Mouse (Mus musculus) cortical plate, adult 2 months (tissue): ENCODE data around the gene Ctrb1. TPM values are rescaled to one million over a fixed set of nuclear protein-coding genes. Genes with fewer than 3 reads are reported as not detected.

ENCODE experiments used
- H3K27ac ChIP-seq: fragments of 200-500 bp; 2 replicates; pipeline ENCODE4 v1.5.1; 2012; ENCODE audit warnings: low read length, control low read depth, inconsistent platforms; ENCODE audit not compliant: insufficient read depth
- H3K4me1 ChIP-seq: fragments of 200-500 bp; 2 replicates; pipeline ENCODE4 v1.6.1; 2011; ENCODE audit warnings: low read length; ENCODE audit not compliant: control insufficient read depth, insufficient read depth
- H3K4me3 ChIP-seq: fragments of 200-500 bp; 2 replicates; pipeline ENCODE4 v1.5.1; 2011; ENCODE audit warnings: mild to moderate bottlenecking, low read length, control low read depth; ENCODE audit not compliant: insufficient read depth
- CTCF ChIP-seq: fragments of 200-500 bp; IDR thresholded peaks from 2 replicates; pipeline ENCODE4 v1.5.1; 2011; ENCODE audit warnings: mild to moderate bottlenecking, control low read depth, low read length; ENCODE audit not compliant: insufficient read depth; ENCODE audit errors: extremely low read depth
- POLR2A ChIP-seq: fragments of 200-500 bp; IDR thresholded peaks from 2 replicates; pipeline ENCODE4 v1.6.1; 2011; ENCODE audit warnings: mild to moderate bottlenecking, low read length, control low read depth; ENCODE audit not compliant: insufficient read depth; ENCODE audit errors: extremely low read depth
- polyA plus RNA-seq: library from polyadenylated mRNA; depleted of rRNA; stranded (reverse); fragments of >200 nt; gene quantifications from 2 replicates; pipeline ENCODE4 v1.2.3, GENCODE M21; 2012

The Ctrb1 gene
- polyA plus RNA-seq, 1 experiment, result 0.25 TPM

DNA sequence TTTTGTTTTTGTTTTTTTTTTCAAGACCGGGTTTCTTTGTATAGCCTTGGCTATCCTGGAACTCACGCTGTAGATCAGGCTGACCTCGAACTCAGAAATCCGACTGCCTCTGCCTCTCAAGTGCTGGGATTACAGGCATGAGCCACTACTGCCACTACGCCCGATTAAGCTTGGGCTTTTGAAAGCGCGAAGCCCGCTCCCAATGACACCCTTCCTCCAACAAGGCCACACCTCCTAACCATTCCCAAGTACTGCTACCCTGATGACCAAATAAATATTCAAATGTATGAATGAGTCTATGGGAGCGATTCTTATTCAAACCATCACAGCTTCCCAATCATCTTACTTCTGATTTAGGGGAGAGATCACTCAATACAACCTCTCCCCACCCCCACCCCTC lies 6.8 kb upstream of the Ctrb1 start:
- no peak for TF ChIP-seq CTCF
- no peak for TF ChIP-seq POLR2A
- no peak overlapping the region for H3K27ac ChIP-seq

DNA sequence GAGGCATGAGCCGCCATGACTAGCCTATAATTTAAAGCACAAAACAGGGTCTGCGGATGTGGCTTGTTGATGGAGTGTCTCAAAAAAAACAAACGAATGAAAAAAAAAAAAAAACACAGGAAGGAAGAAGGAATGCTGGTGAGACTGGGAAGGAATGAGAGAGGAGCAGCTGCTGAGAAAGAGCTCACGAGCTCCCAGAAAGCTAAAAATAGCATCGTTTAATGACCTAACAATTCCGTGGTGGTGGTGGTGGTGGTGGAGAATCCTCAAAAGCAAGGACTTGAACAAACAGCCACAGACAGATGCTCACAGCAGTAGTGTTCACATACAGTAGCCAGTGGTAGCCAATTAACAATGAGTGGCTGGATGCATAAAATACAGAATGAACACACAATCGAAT lies 4.6 kb upstream of the Ctrb1 start:
- H3K4me3 ChIP-seq, result no peak overlapping the region
- H3K4me1 ChIP-seq, result no peaks in the 10 kb centered on the region
- TF ChIP-seq POLR2A (no peak), CTCF (no peak)
- H3K27ac ChIP-seq, result no peak overlapping the region

More for the DNA sequence above, 6.8 kb upstream of the Ctrb1 start:
- Histone ChIP-seq H3K4me3 (no peak overlapping the region), H3K4me1 (no peaks in the 10 kb centered on the region)

DNA sequence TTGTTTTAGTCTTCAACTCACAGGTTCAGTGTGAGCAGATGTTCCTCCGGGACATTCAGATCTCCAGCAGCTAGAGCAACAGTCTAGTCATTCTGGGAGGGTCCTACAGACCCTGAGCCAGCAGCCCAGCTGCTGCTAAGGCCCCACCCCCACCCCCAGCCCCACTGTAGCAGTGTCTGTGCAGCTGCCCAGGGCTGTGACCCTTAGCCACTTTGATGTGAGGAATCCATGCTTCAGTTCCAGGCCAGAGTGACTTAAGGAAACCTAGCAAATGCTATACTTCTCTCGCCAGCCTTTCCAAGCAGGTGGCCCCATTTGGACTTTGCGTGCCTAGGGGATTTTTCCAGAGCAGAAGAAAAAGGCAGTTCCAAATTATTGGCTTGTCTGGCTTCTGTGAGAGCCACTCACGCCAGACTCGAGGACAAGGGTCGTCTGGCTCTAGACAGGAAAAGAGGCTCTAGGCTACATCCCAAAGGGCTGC lies 2.5 kb upstream of the Ctrb1 start:
- Histone ChIP-seq H3K4me3 (no peak overlapping the region), H3K4me1 (no peaks in the 10 kb centered on the region), H3K27ac (no peak overlapping the region)
- TF ChIP-seq CTCF (no peak), POLR2A (no peak)

DNA sequence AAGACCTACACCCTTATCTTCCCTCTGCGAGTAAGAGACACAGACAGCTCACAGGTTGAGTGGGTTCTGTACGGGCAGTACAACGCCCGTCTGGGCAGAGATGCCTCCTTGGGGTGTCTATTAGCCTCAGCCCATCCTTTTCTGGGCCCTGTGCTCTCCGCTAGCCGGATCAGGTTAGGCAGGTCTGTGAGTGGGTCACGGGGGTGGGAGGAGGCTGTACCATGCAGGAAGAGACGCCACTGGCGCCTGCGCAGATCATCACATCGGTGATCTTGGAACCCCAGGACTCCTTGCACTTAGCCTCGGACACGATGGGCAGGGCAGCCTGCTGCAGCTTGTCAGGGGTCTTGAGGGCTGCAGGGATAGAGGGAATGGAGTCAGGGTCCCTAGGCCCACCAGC lies 3.9 kb downstream of the Ctrb1 start:
- H3K27ac ChIP-seq, result no peak overlapping the region
- no peaks in the 10 kb centered on the region for H3K4me1 ChIP-seq
- H3K4me3 ChIP-seq, result no peak overlapping the region
- TF ChIP-seq CTCF (no peak), POLR2A (no peak)

DNA sequence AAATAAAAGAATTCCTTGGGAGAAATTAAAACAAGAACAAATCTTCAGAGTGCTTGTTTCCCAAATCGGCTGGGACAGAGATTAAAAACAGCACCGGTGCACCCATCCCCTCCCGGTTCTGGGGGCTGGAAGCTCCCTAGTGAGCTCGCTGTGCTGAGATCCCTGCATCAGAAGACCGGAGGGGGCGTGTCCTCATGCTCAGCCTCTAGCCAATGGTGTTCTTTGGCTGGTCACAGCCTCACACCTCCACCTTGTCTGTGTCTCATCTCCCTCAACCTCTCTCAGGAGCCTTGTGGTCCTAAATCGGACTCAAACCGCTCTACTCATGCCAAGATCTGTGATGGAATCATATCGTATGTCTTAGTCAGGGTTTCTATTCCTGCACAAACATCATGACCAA lies 8.3 kb downstream of the Ctrb1 start:
- no peak overlapping the region for H3K4me3 ChIP-seq
- TF ChIP-seq POLR2A, result no peak
- no peak for TF ChIP-seq CTCF
- no peaks in the 10 kb centered on the region for H3K4me1 ChIP-seq
- H3K27ac ChIP-seq, result no peak overlapping the region

DNA sequence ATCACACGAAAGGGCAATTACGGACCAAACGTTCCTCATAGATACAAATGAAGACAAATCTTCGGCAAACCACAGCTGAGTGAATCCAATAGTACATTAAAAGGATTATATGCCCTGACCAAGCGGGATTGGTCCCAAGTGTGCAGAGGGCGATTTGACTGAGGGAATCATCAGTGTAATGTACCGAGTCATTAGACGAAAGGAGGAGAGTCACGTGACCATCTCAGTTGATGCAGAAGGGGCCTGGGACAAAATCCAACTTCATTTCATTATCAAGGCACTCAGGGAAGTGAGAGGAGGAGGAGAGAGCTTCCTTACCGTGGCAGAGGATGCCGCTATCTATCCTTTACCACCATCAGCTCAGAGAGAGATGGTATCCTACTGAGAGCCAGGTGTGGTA lies 9.7 kb downstream of the Ctrb1 start:
- TF ChIP-seq POLR2A (no peak), CTCF (no peak)
- Histone ChIP-seq H3K27ac (no peak overlapping the region), H3K4me1 (no peaks in the 10 kb centered on the region), H3K4me3 (no peak overlapping the region)

DNA sequence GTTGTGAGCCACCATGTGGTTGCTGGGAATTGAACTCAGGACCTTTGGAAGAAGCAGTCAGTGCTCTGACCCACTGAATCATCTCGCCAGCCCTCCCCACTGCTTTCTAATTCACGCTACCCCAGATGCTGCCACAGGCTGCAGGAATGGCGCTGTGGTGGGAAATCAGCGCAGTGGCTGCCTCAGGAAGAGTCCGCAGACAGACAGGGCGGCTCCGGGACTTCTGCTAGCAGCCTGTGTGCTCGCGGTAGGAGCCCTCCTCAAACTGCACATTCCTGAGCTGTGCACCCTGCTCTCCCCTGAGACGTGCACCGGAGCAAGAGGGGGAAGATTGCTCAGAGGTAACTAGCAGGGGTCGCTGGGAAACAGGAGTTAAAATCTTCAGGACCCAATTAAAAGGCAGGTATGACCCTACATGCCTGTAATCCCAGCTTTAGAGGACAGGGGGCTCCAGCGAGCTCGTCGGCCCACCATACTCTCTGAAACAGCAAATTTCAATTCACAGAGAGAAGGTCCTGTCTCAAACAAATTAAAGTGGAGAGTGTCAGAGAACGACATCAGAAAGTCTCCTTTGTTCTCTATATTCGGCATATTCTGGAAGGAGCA lies 10.3 kb downstream of the Ctrb1 start:
- no peak for TF ChIP-seq POLR2A
- no peak for TF ChIP-seq CTCF
- Histone ChIP-seq H3K27ac (no peak overlapping the region), H3K4me3 (no peak overlapping the region), H3K4me1 (no peaks in the 10 kb centered on the region)

DNA sequence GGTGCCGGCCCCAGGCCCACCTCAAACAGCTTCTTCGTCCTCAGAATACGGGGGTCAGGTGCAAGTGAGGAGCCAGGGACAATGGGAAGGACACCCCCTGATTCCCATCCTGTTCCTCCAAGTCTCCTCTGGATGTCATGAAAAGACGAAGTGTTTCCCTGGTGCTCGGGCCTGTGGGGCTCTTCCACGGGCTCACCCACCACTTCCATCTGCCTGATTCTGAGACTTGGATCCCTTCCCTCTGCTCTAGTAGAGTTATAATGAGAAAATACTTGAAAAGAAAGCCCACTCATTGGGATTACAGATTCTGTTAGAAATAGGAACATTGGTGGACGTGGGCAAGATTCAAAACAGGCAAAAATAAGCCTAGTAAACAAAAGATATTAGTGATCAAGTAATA lies 12.0 kb downstream of the Ctrb1 start:
- TF ChIP-seq POLR2A (no peak), CTCF (no peak)
- Histone ChIP-seq H3K4me1 (no peaks in the 10 kb centered on the region), H3K4me3 (no peak overlapping the region), H3K27ac (no peak overlapping the region)

DNA sequence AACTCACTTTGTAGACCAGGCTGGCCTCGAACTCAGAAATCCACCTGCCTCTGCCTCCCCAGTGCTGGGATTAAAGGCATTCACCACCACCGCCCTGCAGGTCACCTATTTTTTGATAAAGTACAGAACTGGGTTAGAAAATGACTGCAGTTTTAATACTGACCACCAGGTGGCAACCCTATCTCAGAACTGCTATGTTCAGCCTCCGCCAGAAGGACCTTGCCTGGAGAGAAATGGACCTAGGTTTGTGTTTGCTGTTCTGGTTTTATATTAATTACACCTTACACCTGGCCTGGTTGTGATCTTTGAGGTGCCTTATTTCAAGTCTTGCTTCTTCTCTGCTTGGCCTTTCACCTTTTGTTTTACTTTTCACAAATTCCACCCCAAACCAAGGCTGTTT lies 12.7 kb downstream of the Ctrb1 start:
- Histone ChIP-seq H3K27ac (no peak overlapping the region), H3K4me3 (no peak overlapping the region), H3K4me1 (no peaks in the 10 kb centered on the region)
- TF ChIP-seq POLR2A, result no peak
- peak; percentile 73 for TF ChIP-seq CTCF

DNA sequence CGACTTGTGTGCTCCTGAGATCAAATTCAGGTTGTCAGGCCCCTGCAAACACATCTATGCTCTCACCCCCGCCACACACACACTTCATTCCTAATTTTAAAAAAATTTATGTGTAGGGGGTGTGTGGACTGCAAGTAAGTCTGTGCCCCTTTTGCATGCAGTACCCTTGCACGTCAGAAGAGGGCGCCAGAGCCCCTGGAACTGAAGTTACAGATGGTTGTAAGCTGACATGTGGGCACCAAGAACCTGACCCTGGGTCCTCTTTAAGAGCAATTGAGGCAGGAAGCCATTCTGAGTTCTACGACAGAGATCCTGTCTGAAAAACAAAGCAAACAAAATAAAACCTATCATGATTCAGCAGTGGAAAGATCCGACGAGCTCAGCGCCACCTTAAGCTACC lies 14.6 kb downstream of the Ctrb1 start:
- TF ChIP-seq CTCF, result peak; percentile 24; the same call in 1 of the 2 replicates
- TF ChIP-seq POLR2A, result no peak
- no peak overlapping the region for H3K4me3 ChIP-seq
- H3K27ac ChIP-seq, result no peak overlapping the region
- H3K4me1 ChIP-seq, result no peaks in the 10 kb centered on the region
